Mouse (Mus musculus) Patski (cell line): Measurements from ENCODE around the gene Lrba. TPM values are rescaled to one million over a fixed set of nuclear protein-coding genes. Genes with fewer than 3 reads are reported as not detected.

Experiments used
- ATAC-seq: fragments of 100-300 bp; one replicate; pipeline ENCODE4 v1.8.0; 2021
- CTCF ChIA-PET: fragments of 350-600 bp; sonication (Branson Sonifier 250); formaldehyde crosslinking; loops from one replicate; lab custom pipeline; 2022; ENCODE audit warnings: inconsistent platforms; lab: Charles Lee
- POLR2A ChIA-PET: fragments of 350-600 bp; sonication (Branson Sonifier 250); formaldehyde crosslinking; loops from one replicate; lab custom pipeline; 2022; ENCODE audit warnings: antibody characterized with exemption, inconsistent platforms; lab: Charles Lee
- DNase-seq: peaks from one replicate; pipeline ENCODE4 v3.0.0-alpha.2; 2011; ENCODE audit warnings: low read depth, low spot score
- H3K27me3 ChIP-seq: fragments of 371-371 bp; one replicate; pipeline ENCODE4 v1.5.1; 2021
- CTCF ChIP-seq: fragments of 100-300 bp; IDR thresholded peaks from one replicate; pipeline ENCODE4 v1.5.1; 2021
- in situ Hi-C: fragments of 300-500 bp; cut with MboI; formaldehyde crosslinking; loops from 3 replicates; pipeline ENCODE4 v1.11.1; 2018; ENCODE audit warnings: low pct_unique_long_range_greater_than_20kb, mixed read lengths
- polyA plus RNA-seq: library from polyadenylated mRNA; unstranded; gene quantifications from one replicate; pipeline ENCODE4 v1.2.3, GENCODE M21; 2021

Lrba gene
- polyA plus RNA-seq, 1 experiment from 2014 or later: 35.1 TPM

- no peaks in the 10 kb centered on the region for H3K27me3 ChIP-seq
- no peak for TF ChIP-seq CTCF
- CTCF ChIA-PET: no interaction called here
- in situ Hi-C loops: no loop called here
- POLR2A ChIA-PET: no interaction called here
- no peak for ATAC-seq
- no peak for DNase-seq
These were observed 28.1 kb downstream of the Lrba start for GRCm38 (mm10) chr3:86252588-86252987.

- DNase-seq (no peak), ATAC-seq (no peak)
- no peaks in the 10 kb centered on the region for H3K27me3 ChIP-seq
- in situ Hi-C loops: no loop called here
- CTCF ChIA-PET: interaction anchor here (1.0 to 2.8 kb wide), 5 partner anchors 9 to 18 kb away, joined by 3 to 8 read pairs (median 5); no protein-coding TSS in a partner anchor
- TF ChIP-seq CTCF: no peak
- POLR2A ChIA-PET: no interaction called here
These were observed 28.6 kb downstream of the Lrba start for GRCm38 (mm10) chr3:86253071-86253470.

DNA sequence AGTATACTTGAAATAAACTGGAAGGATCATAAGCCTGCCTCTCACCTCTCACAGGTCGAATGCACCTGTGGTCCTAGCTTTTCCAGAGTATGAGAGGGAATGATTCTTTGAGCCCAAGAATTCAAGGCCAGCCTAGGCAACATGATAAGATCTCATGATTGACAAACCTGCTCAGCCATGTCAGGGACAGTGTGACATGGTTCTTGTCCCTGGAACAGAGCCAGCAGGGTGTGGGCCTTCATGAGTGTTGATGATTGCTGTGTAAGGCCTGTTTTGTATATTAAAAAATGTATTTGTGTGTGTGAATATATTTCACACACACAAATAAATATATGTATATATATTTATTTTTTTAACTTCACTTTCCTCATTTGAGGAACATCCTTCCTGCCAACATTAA, 29.3 kb downstream of the Lrba start:
- no peak for TF ChIP-seq CTCF
- in situ Hi-C loops: no loop called here
- DNase-seq (no peak), ATAC-seq (no peak)
- H3K27me3 ChIP-seq: no peaks in the 10 kb centered on the region
- ChIA-PET CTCF (interaction anchor here (1.0 to 2.8 kb wide), 6 partner anchors 9 to 39 kb away, joined by 3 to 8 read pairs (median 4); no protein-coding TSS in a partner anchor), POLR2A (no interaction called here)

- H3K27me3 ChIP-seq: no peaks in the 10 kb centered on the region
- in situ Hi-C loops: no loop called here
- peak; percentile 76 for ATAC-seq
- peak; percentile 89 for TF ChIP-seq CTCF
- ChIA-PET CTCF (interaction anchor here (0.8 to 1.2 kb wide), 8 partner anchors 8 to 70 kb away, joined by 3 to 5 read pairs (median 4); no protein-coding TSS in a partner anchor), POLR2A (no interaction called here)
- DNase-seq: peak; percentile 9
These were observed 43.7 kb downstream of the Lrba start for GRCm38 (mm10) chr3:86268074-86268702.

DNA sequence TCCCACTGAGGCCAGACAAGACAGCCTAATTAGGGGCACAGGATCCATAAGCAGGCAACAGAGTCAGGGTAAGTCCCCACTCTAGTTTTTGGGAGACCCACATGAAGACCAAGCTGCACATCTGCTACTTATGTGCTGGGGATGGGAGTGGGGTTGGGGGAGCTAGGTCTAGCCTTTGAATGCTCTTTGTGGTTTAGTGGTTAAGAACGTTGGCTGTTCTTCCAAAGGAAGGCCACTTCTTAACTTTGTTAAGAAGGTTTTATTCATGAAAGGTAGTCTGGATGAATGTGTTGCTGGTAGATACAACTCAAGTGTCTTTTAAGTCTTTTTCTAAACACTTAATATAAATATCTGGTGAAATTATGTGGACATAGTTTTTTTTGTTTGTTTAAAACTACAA, 51.2 kb downstream of the Lrba start:
- no peaks in the 10 kb centered on the region for H3K27me3 ChIP-seq
- POLR2A ChIA-PET: no interaction called here
- CTCF ChIA-PET: interaction anchor here (3.0 kb wide), 1 partner anchor 10 kb away, joined by 10 read pairs; no protein-coding TSS in a partner anchor
- DNase-seq (no peak), ATAC-seq (no peak)
- TF ChIP-seq CTCF: no peak
- in situ Hi-C loops: no loop called here

- ATAC-seq (no peak), DNase-seq (no peak)
- no peaks in the 10 kb centered on the region for H3K27me3 ChIP-seq
- POLR2A ChIA-PET: interaction anchor here (0.6 kb wide), 1 partner anchor 43 kb away, joined by 4 read pairs; no protein-coding TSS in a partner anchor
- in situ Hi-C loops: no loop called here
- TF ChIP-seq CTCF: no peak
- CTCF ChIA-PET: interaction anchor here (1.5 kb wide), 1 partner anchor 10 kb away, joined by 3 read pairs; no protein-coding TSS in a partner anchor
These were observed 66.8 kb downstream of the Lrba start for GRCm38 (mm10) chr3:86291326-86291725.

GRCm38 (mm10) chr3:86294866-86295265, 70.4 kb downstream of the Lrba start:
- TF ChIP-seq CTCF: no peak
- no peak for DNase-seq
- ATAC-seq: no peak
- ChIA-PET POLR2A (no interaction called here), CTCF (interaction anchor here (1.4 kb wide), 1 partner anchor 15 kb away, joined by 3 read pairs; no protein-coding TSS in a partner anchor)
- no peaks in the 10 kb centered on the region for H3K27me3 ChIP-seq
- in situ Hi-C loops: no loop called here

- ChIA-PET CTCF (no interaction called here), POLR2A (no interaction called here)
- no peak for TF ChIP-seq CTCF
- no peak for DNase-seq
- no peaks in the 10 kb centered on the region for H3K27me3 ChIP-seq
- in situ Hi-C loops: no loop called here
- ATAC-seq: no peak
These were observed 71.7 kb downstream of the Lrba start for GRCm38 (mm10) chr3:86296214-86296613.

GRCm38 (mm10) chr3:86308833-86309232, 84.4 kb downstream of the Lrba start:
- ChIA-PET POLR2A (no interaction called here), CTCF (interaction anchor here (1.2 to 1.9 kb wide), 4 partner anchors 9 to 41 kb away, joined by 3 to 5 read pairs (median 4); no protein-coding TSS in a partner anchor)
- DNase-seq: no peak
- in situ Hi-C loops: no loop called here
- no peak for ATAC-seq
- no peak for TF ChIP-seq CTCF
- H3K27me3 ChIP-seq: no peaks in the 10 kb centered on the region

DNA sequence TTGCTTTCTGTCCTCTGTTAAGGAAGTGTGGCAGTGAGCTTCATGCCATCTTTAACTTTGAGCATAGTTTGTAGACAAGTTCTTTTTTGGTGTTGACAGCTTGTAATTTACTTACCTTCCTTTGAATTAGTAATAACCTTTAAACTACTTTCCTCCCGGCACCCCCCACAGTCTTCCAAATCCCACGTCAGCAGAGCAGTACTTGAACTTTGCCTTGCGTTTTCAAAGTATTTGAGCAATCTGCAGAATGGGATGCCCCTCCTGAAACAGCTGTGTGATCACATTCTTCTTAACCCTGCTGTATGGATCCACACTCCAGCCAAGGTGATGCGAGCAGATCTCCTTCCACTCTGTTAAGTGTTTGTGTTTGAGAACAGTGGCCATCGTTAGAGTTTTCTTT, 85.7 kb downstream of the Lrba start:
- ATAC-seq: no peak
- CTCF ChIA-PET: interaction anchor here (1.0 to 1.9 kb wide), 4 partner anchors 10 to 18 kb away, joined by 3 to 5 read pairs (median 4); no protein-coding TSS in a partner anchor
- POLR2A ChIA-PET: no interaction called here
- no peak for DNase-seq
- in situ Hi-C loops: loop anchor here (10.0 kb wide), 1 partner anchor 455 kb away; no protein-coding TSS in a partner anchor
- TF ChIP-seq CTCF: no peak
- H3K27me3 ChIP-seq: no peaks in the 10 kb centered on the region

DNA sequence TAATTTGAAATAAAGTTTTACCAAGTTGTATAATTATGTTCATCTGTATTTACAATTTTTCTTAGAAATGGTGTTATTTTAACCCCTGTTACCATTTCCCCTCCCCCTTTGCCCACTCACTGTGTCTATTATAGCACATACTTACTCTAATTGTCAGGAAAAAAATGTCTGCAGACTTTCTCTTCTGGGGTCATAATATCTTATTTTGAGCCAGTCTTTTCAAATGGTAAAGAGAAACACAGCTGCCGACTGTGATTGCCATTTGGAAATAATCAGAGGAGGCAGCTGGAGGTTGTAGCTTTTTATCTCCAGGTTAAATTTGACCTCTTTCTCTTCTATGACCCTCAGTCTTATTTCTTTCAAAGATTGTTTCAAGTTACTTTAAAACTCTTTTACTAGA, 86.9 kb downstream of the Lrba start:
- ATAC-seq (no peak), DNase-seq (no peak)
- no peaks in the 10 kb centered on the region for H3K27me3 ChIP-seq
- in situ Hi-C loops: loop anchor here (10.0 kb wide), 1 partner anchor 453 kb away; no protein-coding TSS in a partner anchor
- CTCF ChIA-PET: interaction anchor here (1.3 kb wide), 1 partner anchor 9 kb away, joined by 4 read pairs; no protein-coding TSS in a partner anchor
- POLR2A ChIA-PET: no interaction called here
- no peak for TF ChIP-seq CTCF
